Mouse (Mus musculus) left cerebral cortex, adult 18-20 months (tissue): Measurements from ENCODE around the gene Commd6. TPM values are rescaled to one million over a fixed set of nuclear protein-coding genes. Genes with fewer than 3 reads are reported as not detected.

Source experiments
- DNase-seq, 2 experiments: peaks; one replicate each; pipeline ENCODE4 v3.0.0; 2021 to 2022; ENCODE audit warnings: low spot score in 2 of 2, mixed read lengths in 1 of 2
- long read RNA-seq, 2 experiments: library from polyadenylated mRNA; stranded (forward); transcript quantifications; one replicate each; pipeline ENCODE4 v2.0.0; 2021
- total RNA-seq, 2 experiments: library from RNA; stranded (reverse); gene quantifications; 2 replicates each; pipeline ENCODE4 v1.2.3; 2021

The Commd6 gene
- total RNA-seq = 10 to 100 TPM; 49.6 to 62.0 TPM
- long read RNA-seq, experiment 1, full-length matches to known transcripts = 6 of 12 reads
- long read RNA-seq, experiment 1, partial matches to known transcripts = 3 of 12 reads
- long read RNA-seq, experiment 1, other reads (novel, unspliced or antisense) = 3 of 12 reads
- long read RNA-seq, experiment 2, partial matches to known transcripts = 0 of 9 reads
- long read RNA-seq, experiment 2, other reads (novel, unspliced or antisense) = 6 of 9 reads

GRCm38 (mm10) chr14:101640153-101640843 lies at the start of gene Commd6:
Gene Commd6, minus strand, starts transcription at chr14:101640686.
- DNase-seq = peak; percentile 88 to 93

- DNase-seq = no peak
Measured at GRCm38 (mm10) chr14:101688406-101688805, 47.9 kb upstream of the Commd6 start.

GRCm38 (mm10) chr14:101687696-101688095 lies 47.2 kb upstream of the Commd6 start:
- no peak for DNase-seq

- no peak for DNase-seq
Measured at GRCm38 (mm10) chr14:101672226-101672625, 31.7 kb upstream of the Commd6 start.

GRCm38 (mm10) chr14:101668626-101669025 lies 28.1 kb upstream of the Commd6 start:
- DNase-seq = no peak

GRCm38 (mm10) chr14:101666536-101666935 lies 26.1 kb upstream of the Commd6 start:
- no peak for DNase-seq

GRCm38 (mm10) chr14:101666056-101666455 lies 25.6 kb upstream of the Commd6 start:
- no peak for DNase-seq

- DNase-seq = no peak
Measured at GRCm38 (mm10) chr14:101664274-101664673, 23.8 kb upstream of the Commd6 start.

- DNase-seq = no peak
Measured at GRCm38 (mm10) chr14:101661654-101662412, 21.3 kb upstream of the Commd6 start.

- no peak for DNase-seq
Measured at GRCm38 (mm10) chr14:101656307-101656706, 15.8 kb upstream of the Commd6 start.

- no peak for DNase-seq
Measured at GRCm38 (mm10) chr14:101654526-101654909, 14.0 kb upstream of the Commd6 start.

- peak; percentile 97 to 100 for DNase-seq
Measured at GRCm38 (mm10) chr14:101653581-101654525, 13.4 kb upstream of the Commd6 start, which contains the start of gene Uchl3. Gene Uchl3, plus strand, starts transcription at chr14:101653967.

GRCm38 (mm10) chr14:101652571-101652970 lies 12.1 kb upstream of the Commd6 start:
- no peak for DNase-seq

GRCm38 (mm10) chr14:101650551-101650950 lies 10.1 kb upstream of the Commd6 start:
- no peak for DNase-seq

GRCm38 (mm10) chr14:101644948-101645347 lies 4.5 kb upstream of the Commd6 start:
- DNase-seq = no peak

- no peak for DNase-seq
Measured at GRCm38 (mm10) chr14:101637381-101637780, 3.1 kb downstream of the Commd6 start.

GRCm38 (mm10) chr14:101635765-101636164 lies 4.7 kb downstream of the Commd6 start:
- no peak for DNase-seq

GRCm38 (mm10) chr14:101630548-101630947 lies 9.9 kb downstream of the Commd6 start:
- DNase-seq = no peak

- DNase-seq = no peak
Measured at GRCm38 (mm10) chr14:101617680-101618079, 22.8 kb downstream of the Commd6 start.

GRCm38 (mm10) chr14:101616178-101616577 lies 24.3 kb downstream of the Commd6 start:
- DNase-seq = no peak

GRCm38 (mm10) chr14:101613206-101613605 lies 27.3 kb downstream of the Commd6 start:
- no peak for DNase-seq
